In genomic region chr16:50009542-50009941, GRCm38 (mm10) we compare ENCODE assay signal across 10 mouse cellular contexts.
DNase-seq lines count a peak whose midpoint lies in the region; ATAC-seq lines count a peak whose summit lies in the region.
"Had no signal": no experiment of that assay in that cellular context is flagged by ENCODE, and none has a peak within 500 bp of the region (broad histone marks: within the 10 kb centered on the region; RNA-seq: fewer than 3 reads in every experiment).

No protein-coding gene starts in this region.

- no peak overlapping the region for H3K4me2 ChIP-seq in midbrain, embryonic 15.5 days
- no peak overlapping the region for H3K4me2 ChIP-seq in intestine, embryonic 16.5 days (ENCODE audit: low read depth, low read length)
- H3K4me2 ChIP-seq in liver, embryonic 11.5 days = no peak overlapping the region
- H3K4me2 ChIP-seq: heart, embryonic 15.5 days had no signal

- H3K36me3 ChIP-seq in midbrain, embryonic 15.5 days (replicated peaks) = no peaks in the 10 kb centered on the region
- no peaks in the 10 kb centered on the region for H3K36me3 ChIP-seq in intestine, embryonic 16.5 days (ENCODE audit: control insufficient read depth, insufficient read depth, low read length)
- H3K36me3 ChIP-seq in liver, embryonic 11.5 days (ENCODE audit: control insufficient read depth, insufficient read depth, low read length) = no peaks in the 10 kb centered on the region
- H3K36me3 ChIP-seq: heart, embryonic 15.5 days had no signal

- ATAC-seq in megakaryocyte-erythroid progenitor cell, adult 5-6 weeks (replicated peaks; ENCODE audit: low FRiP score, low TSS enrichment, poor library complexity, severe bottlenecking) = peak; percentile 95
- ATAC-seq in midbrain, embryonic 15.5 days (replicated peaks) = no peak
- no peak for ATAC-seq in intestine, embryonic 16.5 days
- ATAC-seq in liver, embryonic 11.5 days (replicated peaks; ENCODE audit: low FRiP score) = no peak

- no peaks in the 10 kb centered on the region for H3K9me3 ChIP-seq in midbrain, embryonic 15.5 days
- no peaks in the 10 kb centered on the region for H3K9me3 ChIP-seq in intestine, embryonic 16.5 days (ENCODE audit: control insufficient read depth, low read length)
- H3K9me3 ChIP-seq in liver, embryonic 11.5 days (ENCODE audit: control insufficient read depth, low read length) = no peaks in the 10 kb centered on the region
- H3K9me3 ChIP-seq: heart, embryonic 15.5 days; megakaryocyte, embryonic 14.5 days had no signal

- H3K27me3 ChIP-seq in midbrain, embryonic 15.5 days (replicated peaks) = no peaks in the 10 kb centered on the region
- no peaks in the 10 kb centered on the region for H3K27me3 ChIP-seq in intestine, embryonic 16.5 days (replicated peaks; ENCODE audit: control insufficient read depth, insufficient read depth, low read length)
- H3K27me3 ChIP-seq in liver, embryonic 11.5 days (replicated peaks; ENCODE audit: control insufficient read depth, insufficient read depth, low read length) = no peaks in the 10 kb centered on the region

- H3K9ac ChIP-seq in midbrain, embryonic 15.5 days = no peak overlapping the region
- no peak overlapping the region for H3K9ac ChIP-seq in intestine, embryonic 16.5 days (ENCODE audit: low read depth, low read length)
- no peak overlapping the region for H3K9ac ChIP-seq in liver, embryonic 11.5 days (ENCODE audit: low read depth, low read length)
- H3K9ac ChIP-seq: heart, embryonic 15.5 days had no signal

- no peaks in the 10 kb centered on the region for H3K4me1 ChIP-seq in midbrain, embryonic 15.5 days
- no peaks in the 10 kb centered on the region for H3K4me1 ChIP-seq in intestine, embryonic 16.5 days (ENCODE audit: control insufficient read depth, insufficient read depth, low read length)
- no peaks in the 10 kb centered on the region for H3K4me1 ChIP-seq in liver, embryonic 11.5 days (replicated peaks; ENCODE audit: control insufficient read depth, insufficient read depth, low read length)

- DNase-seq in ovary, adult 18-20 months (ENCODE audit: low spot score) = peak; percentile 67
- DNase-seq in ovary, postnatal 10 days (ENCODE audit: low spot score) = no peak
- DNase-seq in cerebellum, adult 18-20 months = peak; percentile 78 to 82
- peak; percentile 38 for DNase-seq in kidney, adult 9 months
- DNase-seq in liver, embryonic 11.5 days (ENCODE audit: low spot score) = no peak

- H3K4me3 ChIP-seq in midbrain, embryonic 15.5 days = no peak overlapping the region
- no peak overlapping the region for H3K4me3 ChIP-seq in intestine, embryonic 16.5 days (ENCODE audit: low read length)
- H3K4me3 ChIP-seq in liver, embryonic 11.5 days (ENCODE audit: low read depth, low read length) = no peak overlapping the region
- H3K4me3 ChIP-seq: heart, embryonic 15.5 days; megakaryocyte, embryonic 14.5 days had no signal

- 56% methylated on average over 6 of the region's 6 CpGs for WGBS in midbrain, embryonic 15.5 days
- 29% methylated on average over 6 of the region's 6 CpGs for WGBS in intestine, embryonic 16.5 days
- 20% methylated on average over 6 of the region's 6 CpGs for WGBS in liver, embryonic 11.5 days

- no peak overlapping the region for H3K27ac ChIP-seq in midbrain, embryonic 15.5 days
- H3K27ac ChIP-seq in intestine, embryonic 16.5 days (ENCODE audit: low read length) = no peak overlapping the region
- H3K27ac ChIP-seq in liver, embryonic 11.5 days (ENCODE audit: low read depth, low read length) = no peak overlapping the region
- H3K27ac ChIP-seq: heart, embryonic 15.5 days had no signal

Comparison
In these comparisons a context has a peak if more than half of its experiments do, and no peak if none do; other contexts are left out.
1. DNase-seq: peak in ovary, adult 18-20 months (single experiment), cerebellum, adult 18-20 months (2 of 2) and kidney, adult 9 months (single experiment); none in ovary, postnatal 10 days (single experiment) and liver, embryonic 11.5 days (single experiment).